Mouse (Mus musculus) hindbrain, embryonic 15.5 days (tissue): ENCODE measurements around the gene Maml3. TPM values are rescaled to one million over a fixed set of nuclear protein-coding genes. Genes with fewer than 3 reads are reported as not detected.

Source experiments
- ATAC-seq: fragments of 200-750 bp; cut with Nextera tagmentation; 2 replicates; pipeline ENCODE4 v1.8.0; 2017; ENCODE audit warnings: low read depth, moderate number of reproducible peaks, moderate TSS enrichment; ENCODE audit not compliant: low FRiP score
- H3K27ac ChIP-seq: fragments of 300-500 bp; sonication (generic); replicated peaks from 2 replicates; pipeline ENCODE4 v1.5.1; 2015; ENCODE audit warnings: mild to moderate bottlenecking, inconsistent platforms
- H3K27me3 ChIP-seq: fragments of 300-500 bp; sonication (generic); 2 replicates; pipeline ENCODE4 v1.6.1; 2015; ENCODE audit warnings: control low read depth, inconsistent platforms
- H3K36me3 ChIP-seq: fragments of 300-500 bp; sonication (generic); 2 replicates; pipeline ENCODE4 v1.6.1; 2015; ENCODE audit warnings: control low read depth, inconsistent platforms
- H3K4me1 ChIP-seq: fragments of 300-500 bp; sonication (generic); replicated peaks from 2 replicates; pipeline ENCODE4 v1.6.1; 2015; ENCODE audit warnings: control low read depth, inconsistent platforms
- H3K4me2 ChIP-seq: fragments of 300-500 bp; sonication (generic); 2 replicates; pipeline ENCODE4 v1.6.1; 2015; ENCODE audit warnings: moderate library complexity, mild to moderate bottlenecking, inconsistent platforms
- H3K4me3 ChIP-seq: fragments of 300-500 bp; sonication (generic); 2 replicates; pipeline ENCODE4 v1.5.1; 2015; ENCODE audit warnings: mild to moderate bottlenecking, inconsistent platforms
- H3K9ac ChIP-seq: fragments of 300-500 bp; sonication (generic); 2 replicates; pipeline ENCODE4 v1.6.1; 2015; ENCODE audit warnings: inconsistent platforms
- H3K9me3 ChIP-seq: fragments of 300-500 bp; sonication (generic); 2 replicates; pipeline ENCODE4 v1.6.1; 2016; ENCODE audit warnings: control low read depth, inconsistent platforms
- WGBS: fragments of 180-500 bp; shearing (Covaris S2); methylation state at CpG from one replicate; pipeline ENCODE4 v1.1.7; 2015; 5-methylcytosine and 5-hydroxymethylcytosine counted together
- polyA plus RNA-seq: library from polyadenylated mRNA; unstranded; fragments of >200 nt; fragmentation: Nextera tagmentation; extraction: Ambion mirVana; gene quantifications from 2 replicates; pipeline ENCODE4 v1.2.1, GENCODE M21; 2015

Maml3 gene
- polyA plus RNA-seq, 1 experiment from 2014 or later = 7.8 TPM

GRCm38 (mm10) chr3:51934531-51935485 lies 170.1 kb downstream of the Maml3 start:
- no peaks in the 10 kb centered on the region for H3K4me1 ChIP-seq
- H3K27ac ChIP-seq = no peak overlapping the region
- no peak overlapping the region for H3K4me3 ChIP-seq
- H3K9ac ChIP-seq = no peak overlapping the region
- H3K27me3 ChIP-seq = no peaks in the 10 kb centered on the region
- no peak overlapping the region for H3K4me2 ChIP-seq
- H3K36me3 ChIP-seq = no peaks in the 10 kb centered on the region
- no peak for ATAC-seq
- WGBS = 86% methylated on average over 13 of the region's 13 CpGs
- H3K9me3 ChIP-seq = no peaks in the 10 kb centered on the region

GRCm38 (mm10) chr3:51928188-51928587 lies 176.7 kb downstream of the Maml3 start:
- WGBS = 61% methylated on average over 14 of the region's 14 CpGs
- Histone ChIP-seq H3K27ac (no peak overlapping the region), H3K9ac (no peak overlapping the region), H3K27me3 (no peaks in the 10 kb centered on the region), H3K4me2 (peak overlapping the region; percentile 40), H3K36me3 (no peaks in the 10 kb centered on the region), H3K9me3 (no peaks in the 10 kb centered on the region), H3K4me1 (peaks cover 14% of the 10 kb centered on the region), H3K4me3 (no peak overlapping the region; the same call in 1 of the 2 replicates)
- ATAC-seq = no peak

DNA sequence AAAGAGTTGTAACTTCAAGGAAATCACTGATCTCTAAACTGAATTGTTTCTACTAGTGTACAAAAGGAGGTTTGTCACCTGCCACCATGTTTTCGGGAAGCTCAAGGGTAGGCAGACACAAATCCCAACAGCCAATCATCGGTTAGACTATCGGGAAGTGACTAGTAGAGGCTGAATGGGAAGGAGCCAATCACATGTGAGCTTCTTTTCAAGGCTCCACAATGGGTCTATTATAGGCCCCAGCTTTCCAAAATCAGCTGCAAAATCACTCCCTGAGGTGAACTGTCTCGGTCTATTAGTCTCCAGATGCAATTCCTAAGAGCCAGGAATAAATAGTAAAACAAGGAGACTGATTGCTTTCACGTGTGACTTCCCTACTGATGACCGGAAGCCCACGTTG lies 177.3 kb downstream of the Maml3 start:
- Histone ChIP-seq H3K27ac (no peak overlapping the region), H3K27me3 (no peaks in the 10 kb centered on the region), H3K4me1 (peaks cover 14% of the 10 kb centered on the region), H3K4me3 (no peak overlapping the region; the same call in 1 of the 2 replicates), H3K4me2 (peak overlapping the region; percentile 40), H3K9ac (no peak overlapping the region), H3K9me3 (no peaks in the 10 kb centered on the region), H3K36me3 (no peaks in the 10 kb centered on the region)
- WGBS = 54% methylated on average over 7 of the region's 7 CpGs
- peak; percentile 55; the same call in 1 of the 2 replicates for ATAC-seq

- no peak overlapping the region for H3K9ac ChIP-seq
- no peak overlapping the region for H3K4me3 ChIP-seq
- no peak for ATAC-seq
- peaks cover 14% of the 10 kb centered on the region for H3K4me1 ChIP-seq
- H3K36me3 ChIP-seq = no peaks in the 10 kb centered on the region
- 42% methylated on average over 6 of the region's 6 CpGs for WGBS
- H3K4me2 ChIP-seq = peak overlapping the region; percentile 40; the same call in 1 of the 2 replicates
- no peaks in the 10 kb centered on the region for H3K27me3 ChIP-seq
- no peak overlapping the region for H3K27ac ChIP-seq
- H3K9me3 ChIP-seq = no peaks in the 10 kb centered on the region
These were observed 177.8 kb downstream of the Maml3 start for GRCm38 (mm10) chr3:51927043-51927442.

DNA sequence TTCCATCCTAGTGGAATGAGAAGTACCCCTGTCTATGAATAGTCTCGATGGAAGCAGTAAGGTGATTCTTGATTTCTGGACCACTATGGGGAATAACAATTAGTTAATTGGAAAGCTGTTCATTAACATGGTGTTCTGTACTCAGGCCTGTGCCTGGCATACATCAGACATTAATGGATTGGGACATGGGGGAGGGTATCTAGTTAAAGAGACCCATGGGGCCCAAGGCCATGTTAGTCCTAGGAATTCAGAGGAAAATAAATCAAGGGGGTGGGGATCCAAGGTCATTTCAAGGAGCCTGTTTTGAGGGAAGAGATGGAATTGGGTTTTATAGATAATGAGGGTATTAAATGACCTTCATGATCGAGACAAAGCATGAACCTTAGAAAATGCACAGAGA lies 179.1 kb downstream of the Maml3 start:
- ATAC-seq = no peak
- 56% methylated on average over 2 of the region's 2 CpGs for WGBS

DNA sequence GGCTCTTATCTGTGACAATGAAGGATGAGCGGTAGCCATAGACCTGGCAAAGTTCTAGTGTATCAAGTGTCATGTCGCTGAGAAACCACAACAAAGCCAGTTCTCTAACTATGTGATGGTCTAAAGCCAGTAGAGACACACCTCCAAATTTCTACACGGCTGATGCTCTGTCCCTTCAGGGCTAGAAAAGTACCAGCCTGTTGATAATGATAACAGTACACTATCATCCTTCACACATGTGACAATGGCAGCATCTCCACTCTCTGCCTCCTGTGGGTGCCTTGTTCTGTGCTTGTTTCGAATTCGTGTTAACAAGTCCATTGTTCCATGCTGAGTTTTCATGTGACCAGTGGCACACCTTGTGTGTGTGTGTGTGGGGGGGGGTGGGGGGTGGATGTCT lies 180.2 kb downstream of the Maml3 start:
- H3K27me3 ChIP-seq = no peaks in the 10 kb centered on the region
- H3K36me3 ChIP-seq = no peaks in the 10 kb centered on the region
- no peak overlapping the region for H3K27ac ChIP-seq
- H3K9ac ChIP-seq = no peak overlapping the region
- H3K4me3 ChIP-seq = no peak overlapping the region
- 81% methylated on average over 5 of the region's 5 CpGs for WGBS
- peaks cover 14% of the 10 kb centered on the region for H3K4me1 ChIP-seq
- no peak overlapping the region for H3K4me2 ChIP-seq
- no peak for ATAC-seq
- no peaks in the 10 kb centered on the region for H3K9me3 ChIP-seq

More for the DNA sequence above, 179.1 kb downstream of the Maml3 start:
- Histone ChIP-seq H3K9me3 (no peaks in the 10 kb centered on the region), H3K27me3 (no peaks in the 10 kb centered on the region), H3K9ac (no peak overlapping the region), H3K4me2 (no peak overlapping the region), H3K27ac (no peak overlapping the region), H3K36me3 (no peaks in the 10 kb centered on the region), H3K4me3 (no peak overlapping the region), H3K4me1 (peaks cover 14% of the 10 kb centered on the region)

GRCm38 (mm10) chr3:51923800-51924199 lies 181.1 kb downstream of the Maml3 start:
- WGBS = 52% methylated on average over 6 of the region's 6 CpGs
- no peak overlapping the region for H3K4me2 ChIP-seq
- H3K9me3 ChIP-seq = no peaks in the 10 kb centered on the region
- H3K27ac ChIP-seq = no peak overlapping the region
- no peaks in the 10 kb centered on the region for H3K27me3 ChIP-seq
- H3K4me1 ChIP-seq = peaks cover 14% of the 10 kb centered on the region
- no peaks in the 10 kb centered on the region for H3K36me3 ChIP-seq
- no peak overlapping the region for H3K4me3 ChIP-seq
- no peak for ATAC-seq
- H3K9ac ChIP-seq = no peak overlapping the region

GRCm38 (mm10) chr3:51916902-51917301 lies 188.0 kb downstream of the Maml3 start:
- Histone ChIP-seq H3K27ac (no peak overlapping the region), H3K36me3 (no peaks in the 10 kb centered on the region), H3K27me3 (no peaks in the 10 kb centered on the region), H3K4me2 (no peak overlapping the region), H3K4me3 (no peak overlapping the region), H3K9ac (no peak overlapping the region), H3K9me3 (no peaks in the 10 kb centered on the region), H3K4me1 (peaks cover 27% of the 10 kb centered on the region)
- WGBS = 78% methylated on average over 4 of the region's 4 CpGs
- ATAC-seq = 0 out of 2 replicates have a peak, but pooled peaks have one; percentile 28

GRCm38 (mm10) chr3:51916060-51916870 lies 188.6 kb downstream of the Maml3 start:
- ATAC-seq = peak; percentile 54
- no peak overlapping the region for H3K9ac ChIP-seq
- H3K27ac ChIP-seq = peak overlapping the region; percentile 57
- H3K4me2 ChIP-seq = peak overlapping the region; percentile 9; the same call in 1 of the 2 replicates
- H3K36me3 ChIP-seq = no peaks in the 10 kb centered on the region
- no peaks in the 10 kb centered on the region for H3K27me3 ChIP-seq
- H3K4me3 ChIP-seq = no peak overlapping the region
- H3K4me1 ChIP-seq = peaks cover 27% of the 10 kb centered on the region
- 25% methylated on average over 10 of the region's 10 CpGs for WGBS
- no peaks in the 10 kb centered on the region for H3K9me3 ChIP-seq

DNA sequence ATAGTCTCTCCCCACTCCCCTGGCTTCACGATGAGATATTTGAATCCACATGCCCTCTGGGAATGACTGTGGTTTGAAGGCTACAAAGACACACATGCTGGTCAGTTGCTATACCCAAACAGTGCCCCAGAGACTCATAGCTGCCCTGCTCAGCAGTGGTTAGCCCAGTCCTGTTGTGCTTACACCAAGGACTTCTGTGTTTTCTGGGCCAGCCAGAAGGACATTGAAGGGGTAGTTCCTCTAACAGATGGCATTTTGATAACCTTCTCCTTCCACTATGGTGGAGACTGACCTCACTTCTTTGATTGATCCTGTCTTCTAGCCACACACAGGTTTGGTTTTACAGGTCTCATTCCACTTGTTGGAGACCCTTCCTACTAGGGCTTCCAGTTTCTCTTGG lies 189.5 kb downstream of the Maml3 start:
- no peak overlapping the region for H3K4me2 ChIP-seq
- H3K27ac ChIP-seq = peak overlapping the region; percentile 57; the same call in 1 of the 2 replicates
- H3K9me3 ChIP-seq = no peaks in the 10 kb centered on the region
- 83% methylated on average over 1 of the region's 1 CpGs for WGBS
- H3K27me3 ChIP-seq = no peaks in the 10 kb centered on the region
- no peak overlapping the region for H3K4me3 ChIP-seq
- ATAC-seq = no peak
- no peak overlapping the region for H3K9ac ChIP-seq
- H3K36me3 ChIP-seq = no peaks in the 10 kb centered on the region
- H3K4me1 ChIP-seq = peaks cover 27% of the 10 kb centered on the region

- Histone ChIP-seq H3K9me3 (no peaks in the 10 kb centered on the region), H3K27me3 (no peaks in the 10 kb centered on the region), H3K36me3 (no peaks in the 10 kb centered on the region), H3K4me2 (no peak overlapping the region), H3K27ac (no peak overlapping the region), H3K4me1 (peaks cover 27% of the 10 kb centered on the region), H3K9ac (no peak overlapping the region), H3K4me3 (no peak overlapping the region)
- no peak for ATAC-seq
- WGBS = 84% methylated on average over 4 of the region's 4 CpGs
These were observed 190.0 kb downstream of the Maml3 start for GRCm38 (mm10) chr3:51914900-51915299.

DNA sequence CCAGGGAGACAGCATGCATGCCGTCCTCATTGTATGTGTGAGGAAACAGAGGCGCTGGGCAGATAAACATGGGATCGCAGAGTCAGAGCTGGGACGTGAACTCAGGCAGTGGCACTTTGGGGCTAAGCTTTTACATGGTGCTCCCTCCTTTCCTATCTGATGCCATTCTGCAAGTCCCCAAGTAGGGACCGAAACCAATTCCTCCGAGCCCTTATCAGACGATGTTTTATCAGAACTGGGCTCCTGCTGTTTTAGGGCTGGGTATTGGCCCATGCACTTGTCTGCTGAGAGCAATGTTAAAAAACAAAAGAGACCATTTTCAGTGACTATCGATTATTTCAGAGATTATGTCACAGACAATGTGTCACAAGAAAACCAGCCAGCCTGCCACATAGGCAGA lies 191.4 kb downstream of the Maml3 start:
- H3K9ac ChIP-seq = no peak overlapping the region
- peaks cover 27% of the 10 kb centered on the region for H3K4me1 ChIP-seq
- H3K9me3 ChIP-seq = no peaks in the 10 kb centered on the region
- no peaks in the 10 kb centered on the region for H3K27me3 ChIP-seq
- ATAC-seq = no peak
- H3K4me3 ChIP-seq = no peak overlapping the region
- 86% methylated on average over 8 of the region's 8 CpGs for WGBS
- H3K36me3 ChIP-seq = no peaks in the 10 kb centered on the region
- H3K27ac ChIP-seq = no peak overlapping the region
- no peak overlapping the region for H3K4me2 ChIP-seq
